Mouse (Mus musculus) intestine, embryonic 16.5 days (tissue): ENCODE measurements around the gene Spint1. TPM values are rescaled to one million over a fixed set of nuclear protein-coding genes. Genes with fewer than 3 reads are reported as not detected.

Source experiments
- ATAC-seq: fragments of 200-750 bp; cut with Nextera tagmentation; 2 replicates; pipeline ENCODE4 v1.8.0; 2017; ENCODE audit warnings: moderate TSS enrichment, moderate library complexity
- H3K27ac ChIP-seq: fragments of 300-500 bp; sonication (generic); 2 replicates; pipeline ENCODE4 v1.5.1; 2014; ENCODE audit warnings: mild to moderate bottlenecking, low read length
- H3K27me3 ChIP-seq: fragments of 300-500 bp; sonication (generic); replicated peaks from 2 replicates; pipeline ENCODE4 v1.6.1; 2014; ENCODE audit warnings: low read length, control low read depth, mixed read lengths; ENCODE audit not compliant: control insufficient read depth, insufficient read depth
- H3K36me3 ChIP-seq: fragments of 300-500 bp; sonication (generic); 2 replicates; pipeline ENCODE4 v1.6.1; 2014; ENCODE audit warnings: low read length, control low read depth; ENCODE audit not compliant: control insufficient read depth, insufficient read depth
- H3K4me1 ChIP-seq: fragments of 300-500 bp; sonication (generic); 2 replicates; pipeline ENCODE4 v1.6.1; 2014; ENCODE audit warnings: low read length, control low read depth, mixed read lengths; ENCODE audit not compliant: control insufficient read depth, insufficient read depth
- H3K4me2 ChIP-seq: fragments of 300-500 bp; sonication (generic); 2 replicates; pipeline ENCODE4 v1.6.1; 2014; ENCODE audit warnings: low read depth, low read length, control low read depth
- H3K4me3 ChIP-seq: fragments of 300-500 bp; sonication (generic); 2 replicates; pipeline ENCODE4 v1.5.1; 2014; ENCODE audit warnings: mild to moderate bottlenecking, low read length
- H3K9ac ChIP-seq: fragments of 300-500 bp; sonication (generic); 2 replicates; pipeline ENCODE4 v1.6.1; 2014; ENCODE audit warnings: low read depth, low read length
- H3K9me3 ChIP-seq: fragments of 300-500 bp; sonication (generic); 2 replicates; pipeline ENCODE4 v1.6.1; 2016; ENCODE audit warnings: low read length, control low read depth; ENCODE audit not compliant: control insufficient read depth
- WGBS: fragments of 180-500 bp; shearing (Covaris S2); extraction: QIAGEN DNeasy Blood & Tissue Kit; methylation state at CpG from one replicate; pipeline ENCODE4 v1.1.7; 2014; 5-methylcytosine and 5-hydroxymethylcytosine counted together
- polyA plus RNA-seq: library from polyadenylated mRNA; unstranded; fragments of >200 nt; fragmentation: Nextera tagmentation; extraction: Ambion mirVana; gene quantifications from 2 replicates; pipeline ENCODE4 v1.2.1, GENCODE M21; 2015

Spint1 gene
- polyA plus RNA-seq, 1 experiment from 2014 or later, result 114 TPM

GRCm38 (mm10) chr2:119238671-119239070 is 1.5 kb downstream of the Spint1 start:
- 46% methylated on average over 2 of the region's 2 CpGs for WGBS
- Histone ChIP-seq H3K9me3 (no peaks in the 10 kb centered on the region), H3K4me1 (peaks cover 9% of the 10 kb centered on the region; the same call in 1 of the 2 replicates), H3K4me2 (peak overlapping the region; percentile 66), H3K4me3 (peak overlapping the region; percentile 63), H3K9ac (peak overlapping the region; percentile 83), H3K27me3 (peaks cover 32% of the 10 kb centered on the region), H3K36me3 (no peaks in the 10 kb centered on the region), H3K27ac (peak overlapping the region; percentile 94)
- ATAC-seq, result peak; percentile 41

- H3K4me2 ChIP-seq, result peak overlapping the region; percentile 66
- peak overlapping the region; percentile 83 for H3K9ac ChIP-seq
- no peaks in the 10 kb centered on the region for H3K9me3 ChIP-seq
- H3K27ac ChIP-seq, result peak overlapping the region; percentile 94
- peak overlapping the region; percentile 63 for H3K4me3 ChIP-seq
- WGBS, result 54% methylated on average over 4 of the region's 4 CpGs
- H3K27me3 ChIP-seq, result peaks cover 32% of the 10 kb centered on the region
- peaks cover 9% of the 10 kb centered on the region; the same call in 1 of the 2 replicates for H3K4me1 ChIP-seq
- peak; percentile 84 for ATAC-seq
- no peaks in the 10 kb centered on the region for H3K36me3 ChIP-seq
Observed at GRCm38 (mm10) chr2:119240075-119240818, 3.1 kb downstream of the Spint1 start.

- Histone ChIP-seq H3K4me3 (peak overlapping the region; percentile 63), H3K27me3 (peaks cover 30% of the 10 kb centered on the region), H3K4me2 (peak overlapping the region; percentile 66), H3K36me3 (no peaks in the 10 kb centered on the region), H3K9ac (no peak overlapping the region), H3K9me3 (no peaks in the 10 kb centered on the region), H3K27ac (peak overlapping the region; percentile 38; the same call in 1 of the 2 replicates), H3K4me1 (peaks cover 9% of the 10 kb centered on the region; the same call in 1 of the 2 replicates)
- WGBS, result 73% methylated on average over 4 of the region's 4 CpGs
- ATAC-seq, result no peak
Observed at GRCm38 (mm10) chr2:119240819-119241186, 3.6 kb downstream of the Spint1 start.

GRCm38 (mm10) chr2:119242548-119242947 is 5.4 kb downstream of the Spint1 start:
- peak overlapping the region; percentile 38 for H3K27ac ChIP-seq
- no peaks in the 10 kb centered on the region for H3K36me3 ChIP-seq
- ATAC-seq, result no peak
- H3K4me3 ChIP-seq, result no peak overlapping the region
- no peak overlapping the region for H3K9ac ChIP-seq
- H3K4me1 ChIP-seq, result peaks cover 7% of the 10 kb centered on the region; the same call in 1 of the 2 replicates
- H3K27me3 ChIP-seq, result peaks cover 13% of the 10 kb centered on the region
- no peaks in the 10 kb centered on the region for H3K9me3 ChIP-seq
- 50% methylated on average over 9 of the region's 9 CpGs for WGBS
- 0 out of 2 replicates have a peak overlapping the region, but pooled peaks have one; percentile 1 for H3K4me2 ChIP-seq

- no peak overlapping the region for H3K4me3 ChIP-seq
- no peaks in the 10 kb centered on the region for H3K9me3 ChIP-seq
- no peak overlapping the region for H3K27ac ChIP-seq
- no peak for ATAC-seq
- H3K9ac ChIP-seq, result no peak overlapping the region
- peaks cover 22% of the 10 kb centered on the region for H3K4me1 ChIP-seq
- no peaks in the 10 kb centered on the region for H3K36me3 ChIP-seq
- no peak overlapping the region for H3K4me2 ChIP-seq
- WGBS, result 79% methylated on average over 7 of the region's 7 CpGs
- no peaks in the 10 kb centered on the region for H3K27me3 ChIP-seq
Observed at GRCm38 (mm10) chr2:119245246-119245645, 8.1 kb downstream of the Spint1 start.

GRCm38 (mm10) chr2:119247904-119248303 is 10.7 kb downstream of the Spint1 start:
- 84% methylated on average over 9 of the region's 9 CpGs for WGBS
- Histone ChIP-seq H3K36me3 (no peaks in the 10 kb centered on the region), H3K9me3 (no peaks in the 10 kb centered on the region), H3K9ac (no peak overlapping the region), H3K4me2 (no peak overlapping the region), H3K4me3 (no peak overlapping the region), H3K4me1 (peaks cover 22% of the 10 kb centered on the region), H3K27me3 (no peaks in the 10 kb centered on the region), H3K27ac (no peak overlapping the region)
- no peak for ATAC-seq

- Histone ChIP-seq H3K27ac (peak overlapping the region; percentile 75; the same call in 1 of the 2 replicates), H3K4me3 (no peak overlapping the region), H3K4me1 (peaks cover 22% of the 10 kb centered on the region), H3K36me3 (no peaks in the 10 kb centered on the region), H3K9ac (no peak overlapping the region), H3K27me3 (peaks cover 3% of the 10 kb centered on the region; the same call in 1 of the 2 replicates), H3K9me3 (no peaks in the 10 kb centered on the region), H3K4me2 (no peak overlapping the region)
- ATAC-seq, result peak; percentile 61
- WGBS, result 39% methylated on average over 4 of the region's 4 CpGs
Observed at GRCm38 (mm10) chr2:119249592-119250061, 12.5 kb downstream of the Spint1 start.

- peaks cover 22% of the 10 kb centered on the region for H3K4me1 ChIP-seq
- H3K9ac ChIP-seq, result peak overlapping the region; percentile 1; the same call in 1 of the 2 replicates
- H3K4me2 ChIP-seq, result 0 out of 2 replicates have a peak overlapping the region, but pooled peaks have one; percentile 35
- H3K27ac ChIP-seq, result peak overlapping the region; percentile 75; the same call in 1 of the 2 replicates
- peak; percentile 24 for ATAC-seq
- WGBS, result 58% methylated on average over 5 of the region's 5 CpGs
- H3K9me3 ChIP-seq, result no peaks in the 10 kb centered on the region
- peaks cover 3% of the 10 kb centered on the region for H3K27me3 ChIP-seq
- no peak overlapping the region for H3K4me3 ChIP-seq
- H3K36me3 ChIP-seq, result no peaks in the 10 kb centered on the region
Observed at GRCm38 (mm10) chr2:119250377-119250776, 13.2 kb downstream of the Spint1 start.

- Histone ChIP-seq H3K9ac (peak overlapping the region; percentile 23; the same call in 1 of the 2 replicates), H3K9me3 (no peaks in the 10 kb centered on the region), H3K4me1 (peaks cover 22% of the 10 kb centered on the region), H3K27me3 (peaks cover 3% of the 10 kb centered on the region), H3K27ac (peak overlapping the region; percentile 80), H3K4me2 (peak overlapping the region; percentile 35), H3K4me3 (peak overlapping the region; percentile 8; the same call in 1 of the 2 replicates), H3K36me3 (no peaks in the 10 kb centered on the region)
- WGBS, result 10% methylated on average over 11 of the region's 11 CpGs
- peak; percentile 69 for ATAC-seq
Observed at GRCm38 (mm10) chr2:119250826-119251478, 13.8 kb downstream of the Spint1 start.
